Mouse (Mus musculus): ENCODE results near the gene Slitrk1.

Slitrk1 gene

DNA sequence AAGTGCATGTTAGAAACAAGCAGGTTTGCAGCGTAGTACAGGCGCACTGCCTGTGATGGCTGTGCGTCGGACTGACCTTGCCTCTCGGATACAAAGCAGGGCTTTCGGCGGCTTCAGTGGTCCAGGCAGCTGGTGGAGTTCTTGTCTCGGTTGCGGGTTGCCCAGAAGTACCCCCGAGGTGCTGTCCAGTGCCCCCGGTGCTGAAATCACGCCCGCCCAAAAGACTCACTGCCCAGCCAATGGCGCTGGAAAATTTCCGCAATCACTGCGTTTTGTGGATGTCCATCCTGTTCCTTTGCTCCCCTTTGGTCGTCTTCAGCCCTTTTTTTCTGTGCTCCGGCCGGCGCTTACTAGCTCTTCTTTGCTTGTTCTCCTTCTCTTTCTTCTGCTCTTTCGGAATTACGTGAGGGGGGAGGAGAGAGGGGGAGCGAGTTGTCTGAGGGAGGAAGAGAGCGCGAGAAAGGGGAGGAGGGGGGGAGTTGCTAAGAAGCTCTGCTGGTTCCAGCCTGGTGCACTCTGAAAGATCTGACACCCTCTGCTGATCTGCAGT is at the start of gene Slitrk1:
Slitrk1 (minus strand) TSS at position 445 of the 550 bp plus-strand sequence.
- 0% methylated on average over 25 of the region's 25 CpGs for WGBS

DNA sequence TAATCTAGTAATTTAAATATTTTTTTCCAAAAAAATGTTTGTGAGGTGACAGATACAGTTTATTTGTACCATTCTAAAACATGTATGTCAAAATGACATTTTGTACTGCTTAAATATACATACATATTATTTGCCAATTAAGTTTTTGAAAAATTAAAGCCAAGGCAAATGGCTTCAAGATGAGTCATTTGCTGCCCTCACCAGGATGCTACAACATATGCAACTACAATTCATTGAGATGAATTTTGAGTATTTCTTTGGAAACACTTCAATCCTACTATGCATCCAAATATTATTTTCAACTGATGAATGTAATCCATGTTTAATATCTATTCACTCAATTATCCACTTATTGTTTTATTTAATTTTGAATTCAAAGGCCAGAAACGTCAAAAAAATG is 21.8 kb upstream of the Slitrk1 start:
- WGBS: 66% methylated on average over 1 of the region's 1 CpGs

DNA sequence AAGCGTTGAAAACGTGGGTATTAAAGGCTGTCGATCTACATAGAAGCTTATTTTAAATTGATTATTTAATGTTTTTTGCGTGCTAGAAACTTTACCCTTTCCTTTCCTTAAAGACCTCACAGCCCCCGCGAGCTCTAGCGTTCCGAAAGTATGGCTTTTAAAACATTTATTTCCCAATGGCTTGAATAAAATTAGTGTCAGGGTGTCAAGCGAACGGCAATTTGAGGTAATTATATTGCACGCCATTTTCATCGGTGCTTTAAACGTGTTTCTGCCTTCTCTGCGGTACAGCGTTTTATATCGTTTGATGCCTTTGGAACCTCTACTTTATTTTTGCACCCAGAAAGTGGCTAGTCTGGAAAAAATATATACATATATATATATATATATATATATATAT is 378 bp upstream of the Slitrk1 start:
- WGBS: 10% methylated on average over 16 of the region's 16 CpGs

DNA sequence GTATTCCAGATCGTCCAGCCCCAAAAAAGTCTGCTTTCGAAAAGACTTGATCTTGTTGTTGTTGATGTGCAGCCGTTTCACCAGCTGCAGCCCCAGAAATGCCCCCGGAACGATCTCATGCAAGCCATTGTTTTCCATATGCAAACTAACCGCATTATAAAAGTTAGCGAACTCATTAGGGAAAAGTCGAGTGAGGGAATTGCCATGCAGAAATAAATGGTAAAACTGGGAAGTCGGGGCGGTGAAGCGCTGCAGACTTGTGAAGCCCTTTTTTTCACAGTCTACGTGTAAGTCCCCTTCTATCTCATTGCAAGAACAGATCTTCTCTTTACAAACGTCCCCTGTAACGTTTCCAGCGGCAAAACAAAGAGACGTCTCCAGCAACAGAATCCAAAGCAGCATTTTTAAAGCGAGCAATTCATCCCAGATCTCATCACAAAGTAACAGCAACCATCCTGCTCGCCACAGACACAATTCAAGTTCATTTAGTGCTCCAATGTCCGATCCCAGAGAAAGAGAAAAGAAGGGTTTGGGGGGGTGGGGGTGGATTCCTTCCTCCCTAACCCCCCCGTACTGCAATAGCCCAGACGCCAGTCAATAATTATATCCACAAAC is 975 bp downstream of the Slitrk1 start:
- under 1% methylated on average over 21 of the region's 21 CpGs for WGBS

DNA sequence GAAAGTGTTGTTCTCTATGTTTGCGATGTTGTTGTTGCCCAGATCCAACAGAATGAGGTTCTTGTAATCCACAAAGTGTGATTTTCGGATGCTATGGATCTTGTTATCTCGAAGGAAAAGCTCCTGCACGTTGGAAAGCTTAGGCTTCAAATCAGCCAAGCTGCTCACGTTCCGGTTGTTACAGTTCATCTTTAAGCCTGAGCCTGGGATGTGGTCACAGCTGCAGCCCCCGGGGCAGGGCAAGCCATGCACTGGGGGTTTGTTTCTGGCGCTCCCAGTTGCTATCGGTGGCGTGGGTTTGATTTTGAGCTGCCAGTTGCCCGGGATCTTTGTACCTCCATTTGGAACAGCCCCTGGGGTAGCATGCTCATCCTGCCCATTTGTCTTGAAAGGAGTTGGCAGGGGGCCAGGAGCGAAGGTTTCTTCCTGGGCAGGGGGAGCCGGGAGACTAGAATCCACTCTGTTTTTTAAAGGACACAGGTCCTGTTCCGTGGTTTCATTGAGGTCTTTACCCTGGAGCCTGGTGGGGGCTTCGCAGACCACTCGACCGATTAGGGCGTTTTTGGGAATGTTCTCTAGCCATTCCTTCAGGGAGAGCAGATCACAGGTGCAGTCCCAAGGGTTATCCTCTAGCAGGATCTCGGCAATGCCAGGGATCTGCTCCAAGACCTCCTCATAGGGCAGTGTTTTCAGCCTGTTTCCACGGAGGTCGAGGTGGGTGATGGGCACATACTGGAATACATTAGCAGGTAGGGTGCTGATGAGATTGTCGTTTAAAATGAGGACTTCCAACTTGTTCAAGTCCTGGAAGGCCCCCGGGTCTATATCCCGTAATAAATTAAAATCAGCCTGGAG is 1.7 kb downstream of the Slitrk1 start:
- WGBS: 1% methylated on average over 24 of the region's 24 CpGs

DNA sequence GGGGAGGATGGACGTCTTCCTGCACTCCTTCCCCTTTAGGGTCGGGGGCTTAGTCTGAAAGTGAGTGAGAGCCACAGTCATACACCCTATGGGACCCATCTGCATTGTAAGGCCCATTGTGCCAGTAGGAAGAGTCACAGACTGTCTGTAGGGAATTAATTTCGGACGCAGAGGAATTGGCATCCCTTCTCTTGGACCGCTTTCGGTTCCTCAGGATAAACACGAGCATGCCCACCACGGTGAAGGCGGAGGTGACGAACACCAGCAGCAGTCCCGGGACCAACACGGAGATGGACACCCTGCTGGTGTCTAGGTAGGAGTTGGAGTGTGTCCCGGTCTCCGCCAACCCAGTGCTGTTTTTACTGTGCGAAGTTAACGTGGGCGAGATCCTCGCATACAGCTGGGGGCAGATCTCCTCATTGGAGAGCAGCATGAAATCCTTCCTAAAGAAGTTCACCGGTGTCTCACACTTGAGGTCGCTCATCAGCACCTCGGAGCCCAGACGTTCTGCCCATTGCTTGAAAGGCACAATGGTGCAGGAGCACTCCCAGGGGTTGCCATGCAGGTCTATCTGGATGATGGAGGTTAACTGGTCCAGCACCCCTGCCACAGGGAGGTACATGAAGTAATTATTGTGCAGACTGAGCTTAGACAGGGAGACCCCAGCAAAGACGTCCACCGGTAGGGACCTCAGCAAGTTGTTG is 2.7 kb downstream of the Slitrk1 start:
- under 1% methylated on average over 24 of the region's 24 CpGs for WGBS

DNA sequence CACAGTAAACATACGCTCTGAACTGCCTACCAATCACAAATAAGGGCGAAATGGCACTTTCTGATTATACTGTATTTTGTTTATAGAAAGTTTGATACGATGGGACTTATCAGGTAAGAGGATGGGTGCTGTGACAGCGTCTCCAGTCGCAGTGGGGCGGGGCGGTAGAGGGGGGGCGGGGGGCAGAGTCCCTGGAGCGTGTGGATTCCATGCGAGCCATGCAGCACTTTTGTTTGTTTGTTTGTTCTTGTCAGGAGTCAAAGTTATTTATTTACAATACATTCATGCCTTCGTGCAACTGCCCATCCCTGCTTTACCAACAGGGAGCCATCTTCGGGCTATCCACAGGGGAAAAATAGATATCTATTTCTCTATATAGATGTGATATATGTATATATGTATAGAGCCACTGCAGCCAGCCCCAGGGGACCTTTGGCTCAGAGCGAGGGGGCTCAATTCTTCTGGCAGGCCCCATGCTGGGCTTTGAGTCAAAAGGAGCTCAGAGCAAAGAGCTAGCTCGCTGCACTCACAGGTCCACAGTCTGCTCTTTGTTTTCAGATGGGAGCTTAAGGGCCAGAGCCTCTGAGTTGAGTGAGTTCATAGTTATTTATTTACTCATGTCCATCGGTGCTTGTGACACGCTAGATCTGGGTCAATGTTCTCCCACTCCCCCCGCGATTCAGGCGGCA is 3.4 kb downstream of the Slitrk1 start:
- 6% methylated on average over 19 of the region's 19 CpGs for WGBS

DNA sequence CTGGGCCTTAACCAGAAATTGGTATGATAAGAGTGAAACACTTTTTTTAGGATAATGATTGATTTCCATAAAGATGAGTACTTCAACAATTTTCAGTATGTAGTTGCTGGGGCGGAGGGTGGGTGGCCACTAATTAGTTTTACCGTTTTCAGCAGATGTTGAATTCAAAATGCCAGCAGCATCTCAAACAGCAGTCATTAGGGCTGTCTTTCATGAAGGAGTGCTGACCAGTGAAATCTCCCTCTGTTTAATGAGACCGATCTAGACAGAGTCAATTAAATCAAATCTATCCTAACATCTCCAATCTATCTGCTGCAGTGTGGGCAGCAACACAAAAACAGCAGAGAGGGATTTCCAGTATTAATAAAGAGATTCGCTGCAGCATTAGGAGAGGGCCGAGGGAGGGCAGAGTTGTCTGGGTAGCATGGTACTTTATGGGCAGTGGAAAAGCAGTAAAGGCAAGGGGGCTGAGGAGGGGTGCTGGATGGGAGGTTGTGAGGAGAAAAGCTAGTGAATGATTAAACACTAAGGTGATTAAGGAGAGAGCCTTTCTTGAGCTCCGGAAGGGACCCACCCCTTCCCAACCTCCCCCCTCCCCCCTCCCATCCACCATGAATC is 4.5 kb downstream of the Slitrk1 start:
- 18% methylated on average over 6 of the region's 6 CpGs for WGBS

DNA sequence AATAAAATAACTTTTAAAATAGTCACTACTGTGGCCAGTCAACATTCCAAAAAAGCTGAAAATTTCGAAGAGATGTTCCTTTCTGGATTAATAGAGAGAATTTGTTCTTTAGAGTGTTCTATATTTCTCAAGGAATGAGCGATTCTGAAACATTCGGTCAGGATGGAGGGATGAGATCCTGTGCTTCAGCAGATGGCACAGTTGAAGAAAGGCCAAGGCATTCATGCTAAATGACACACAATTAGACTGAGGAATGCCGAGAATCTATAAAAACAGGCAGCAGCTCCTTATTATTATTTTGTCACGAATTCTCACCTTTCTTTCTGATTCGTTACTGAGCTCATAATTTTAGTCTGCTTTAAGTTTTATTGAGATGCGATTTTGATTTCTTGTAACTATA is 15.4 kb downstream of the Slitrk1 start:
- 50% methylated on average over 7 of the region's 7 CpGs for WGBS

DNA sequence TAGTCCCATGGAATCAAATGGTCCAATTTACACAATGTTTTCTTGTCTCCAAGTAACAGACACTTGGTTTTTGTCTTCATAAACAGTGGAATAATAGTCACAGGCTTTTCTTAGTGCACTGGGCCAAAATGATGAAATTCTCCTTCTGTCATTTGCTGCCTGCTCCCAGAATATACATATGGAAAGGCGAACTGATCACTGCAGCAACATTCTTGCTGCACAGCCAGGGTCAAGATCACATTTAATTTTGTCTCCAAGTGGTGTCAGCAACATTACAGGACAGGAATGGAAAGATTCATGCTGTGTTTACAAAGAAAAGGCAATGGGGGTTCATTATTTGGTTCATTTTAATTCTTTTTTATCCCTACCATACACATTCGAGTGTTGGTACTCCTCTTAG is 18.5 kb downstream of the Slitrk1 start:
- WGBS: 36% methylated on average over 2 of the region's 2 CpGs

DNA sequence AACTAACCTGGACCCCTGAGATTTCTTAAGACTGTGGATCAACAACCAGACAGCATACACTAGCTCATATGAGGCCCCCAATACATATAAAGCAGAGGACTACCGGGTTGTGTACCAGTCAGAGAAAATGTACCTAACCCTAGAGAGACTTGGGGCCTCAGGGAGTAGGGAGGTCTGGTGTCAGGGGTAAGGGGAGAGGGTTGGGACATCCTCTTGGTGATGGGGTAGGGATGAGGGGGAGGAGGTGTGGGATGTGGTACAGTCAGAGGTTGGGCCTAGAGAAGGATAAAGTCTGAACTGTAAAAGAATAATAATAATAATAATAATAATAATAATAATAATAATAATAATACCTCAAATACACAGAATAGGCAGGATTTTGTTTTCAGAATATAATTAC is 54.6 kb downstream of the Slitrk1 start:
- 96% methylated on average over 1 of the region's 1 CpGs for WGBS
